Mouse (Mus musculus): Measurements from ENCODE around the gene Gm28042. TPM values are rescaled to one million over a fixed set of nuclear protein-coding genes. Genes with fewer than 3 reads are reported as not detected.

Gene Gm28042
- polyA plus RNA-seq, 1 experiment = 3.4 TPM

DNA sequence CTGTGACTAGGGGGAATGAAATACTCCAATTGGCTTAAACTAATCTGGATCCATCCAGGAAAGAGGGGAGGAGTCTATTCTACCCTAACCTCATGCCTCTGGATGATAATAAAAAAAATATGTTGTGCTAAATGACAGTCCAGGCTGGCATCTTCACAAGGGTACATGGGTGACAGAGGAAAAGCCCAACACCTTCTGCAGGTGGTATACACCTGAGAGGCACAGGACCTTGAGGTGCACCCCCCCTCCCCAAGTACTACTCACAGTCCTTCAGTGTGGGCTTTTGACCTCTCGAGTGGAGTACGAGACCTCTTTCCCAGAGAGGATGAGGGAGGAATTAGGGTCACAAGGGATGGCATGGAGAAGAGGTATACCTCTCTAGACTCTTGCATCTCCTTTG, 60.6 kb downstream of the Gm28042 start:
- no peak overlapping the region for H3K4me3 ChIP-seq (ENCODE audit: insufficient read depth, low read length)
- no peak overlapping the region for H3K27ac ChIP-seq (ENCODE audit: insufficient read depth, low read length)
- TF ChIP-seq POLR2A (IDR thresholded peaks at IDR 0.05; ENCODE audit: low read depth, low read length) = no peak
- no peak for TF ChIP-seq CTCF (IDR thresholded peaks at IDR 0.05; ENCODE audit: borderline replicate concordance, insufficient read depth, low read length)
- H3K4me1 ChIP-seq (ENCODE audit: control insufficient read depth, insufficient read depth, low read length) = no peaks in the 10 kb centered on the region

DNA sequence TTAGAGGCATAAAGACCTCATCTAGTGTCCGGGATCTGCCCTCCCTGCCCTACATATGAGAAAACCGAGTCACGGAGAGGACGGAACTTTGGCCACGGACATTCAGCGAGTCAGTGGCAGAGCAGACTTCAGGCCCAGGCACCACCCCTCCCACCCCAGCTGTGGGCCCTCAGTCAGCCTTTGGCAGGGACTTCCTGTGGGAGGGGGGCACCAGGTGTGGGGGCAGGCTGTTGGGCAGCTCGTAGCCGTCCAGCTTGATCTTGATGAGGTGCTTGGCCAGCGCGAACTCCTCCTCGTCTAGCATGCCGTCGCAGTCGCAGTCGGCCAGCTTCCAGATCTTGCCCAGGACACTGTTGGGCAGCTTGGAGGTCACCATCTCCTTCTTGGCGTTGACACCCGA, 63.7 kb downstream of the Gm28042 start:
- TF ChIP-seq POLR2A (IDR thresholded peaks at IDR 0.05; ENCODE audit: low read depth, low read length) (no peak), CTCF (IDR thresholded peaks at IDR 0.05; ENCODE audit: borderline replicate concordance, insufficient read depth, low read length) (no peak)
- peaks cover 7% of the 10 kb centered on the region; the same call in 1 of the 2 replicates for H3K4me1 ChIP-seq (ENCODE audit: control insufficient read depth, insufficient read depth, low read length)
- no peak overlapping the region for H3K4me3 ChIP-seq (ENCODE audit: insufficient read depth, low read length)
- no peak overlapping the region for H3K27ac ChIP-seq (ENCODE audit: insufficient read depth, low read length)

Other genes starting within 250 kb of the Gm28042 start
- 12.2 and 13.0 TPM in 2 replicates for gene Rpap1, start 240.0 kb upstream of the Gm28042 start, polyA plus RNA-seq (2011; ENCODE audit: insufficient read length, low read depth, missing spikeins)
- 17.8 and 19.9 TPM in 2 replicates for gene Tyro3, start 229.8 kb upstream of the Gm28042 start, polyA plus RNA-seq (2011; ENCODE audit: insufficient read length, low read depth, missing spikeins)
- 55.7 and 69.2 TPM in 2 replicates for gene Mga, start 130.3 kb upstream of the Gm28042 start, polyA plus RNA-seq (2011; ENCODE audit: insufficient read length, low read depth, missing spikeins)
- 14.6 and 16.2 TPM in 2 replicates for gene Mapkbp1, start 54.8 kb upstream of the Gm28042 start, polyA plus RNA-seq (2011; ENCODE audit: insufficient read length, low read depth, missing spikeins)
- 4.4 and 6.3 TPM in 2 replicates for gene Jmjd7, start within 50 bp of the Gm28042 start, polyA plus RNA-seq (2011; ENCODE audit: insufficient read length, low read depth, missing spikeins)
- gene Pla2g4b, start 5.9 kb downstream of the Gm28042 start, polyA plus RNA-seq (2011; ENCODE audit: insufficient read length, low read depth, missing spikeins) = 1.9 and 3.7 TPM in 2 replicates
- gene Ehd4, start 127.1 kb downstream of the Gm28042 start, polyA plus RNA-seq (2011; ENCODE audit: insufficient read length, low read depth, missing spikeins) = 19.5 and 22.9 TPM in 2 replicates
- not detected in 2 replicates for gene Pla2g4e, start 217.8 kb downstream of the Gm28042 start, polyA plus RNA-seq (2011; ENCODE audit: insufficient read length, low read depth, missing spikeins)

Measured in embryonic fibroblast, embryonic 13.5 days (primary cell).